Mouse (Mus musculus) MEL (cell line): ENCODE measurements around the gene Gm11172.

Experiments used
- CHD1 ChIP-seq: IDR thresholded peaks from 2 replicates; pipeline ENCODE4 v1.6.1; 2012; ENCODE audit warnings: low read depth, mild to moderate bottlenecking, inconsistent platforms, low read length, improper control_type of control experiment
- CHD2 ChIP-seq: IDR thresholded peaks from 2 replicates; pipeline ENCODE4 v1.6.1; 2011; ENCODE audit warnings: low read length, improper control_type of control experiment
- CTCF ChIP-seq, 3 experiments: IDR thresholded peaks in 2 of 3; conservative IDR thresholded peaks in 1 of 3; 2 replicates each; pipeline ENCODE4 v1.5.1; 2011 to 2012; ENCODE audit warnings: low read length in 3 of 3, low read depth in 2 of 3, mild to moderate bottlenecking in 2 of 3, improper control_type of control experiment in 1 of 3, inconsistent platforms in 1 of 3, mixed read lengths in 1 of 3, moderate library complexity in 1 of 3; ENCODE audit not compliant: control insufficient read depth in 1 of 3, insufficient read depth in 1 of 3, poor library complexity in 1 of 3, severe bottlenecking in 1 of 3
- EP300 ChIP-seq, 2 experiments: IDR thresholded peaks; 2 replicates each; pipeline ENCODE4 v1.6.1; 2011; ENCODE audit warnings: improper control_type of control experiment in 2 of 2, low read length in 2 of 2, low read depth in 1 of 2, mild to moderate bottlenecking in 1 of 2
- GATA1 ChIP-seq: IDR thresholded peaks from 2 replicates; pipeline ENCODE4 v1.6.1; 2011; ENCODE audit warnings: low read depth, low read length, improper control_type of control experiment
- JUND ChIP-seq: IDR thresholded peaks from 2 replicates; pipeline ENCODE4 v1.6.1; 2011; ENCODE audit warnings: low read depth, mild to moderate bottlenecking, improper control_type of control experiment, low read length
- MAZ ChIP-seq: IDR thresholded peaks from 2 replicates; pipeline ENCODE4 v1.6.1; 2012; ENCODE audit warnings: low read depth, mild to moderate bottlenecking, inconsistent platforms, low read length, improper control_type of control experiment
- MXI1 ChIP-seq: IDR thresholded peaks from 2 replicates; pipeline ENCODE4 v1.6.1; 2011; ENCODE audit warnings: mild to moderate bottlenecking, low read depth, low read length, improper control_type of control experiment
- NRF1 ChIP-seq: IDR thresholded peaks from 2 replicates; pipeline ENCODE4 v1.6.1; 2014; ENCODE audit warnings: low read depth, mild to moderate bottlenecking, inconsistent platforms, low read length, improper control_type of control experiment, moderate library complexity; ENCODE audit not compliant: poor library complexity, insufficient read depth, severe bottlenecking
- POLR2A ChIP-seq, 2 experiments: IDR thresholded peaks; 2 replicates each; pipeline ENCODE4 v1.6.1; 2011 to 2012; ENCODE audit warnings: low read length in 2 of 2, mild to moderate bottlenecking in 2 of 2, control low read depth in 1 of 2, improper control_type of control experiment in 1 of 2, low read depth in 1 of 2, moderate library complexity in 1 of 2; ENCODE audit not compliant: control insufficient read depth in 1 of 2, insufficient read depth in 1 of 2, poor library complexity in 1 of 2
- TCF12 ChIP-seq: IDR thresholded peaks from 2 replicates; pipeline ENCODE4 v1.6.1; 2014; ENCODE audit warnings: low read depth, mild to moderate bottlenecking, inconsistent platforms, low read length, improper control_type of control experiment, moderate library complexity
- USF2 ChIP-seq, 2 experiments: IDR thresholded peaks; 2 replicates each; pipeline ENCODE4 v1.6.1; 2011 to 2012; ENCODE audit warnings: improper control_type of control experiment in 2 of 2, low read length in 2 of 2, borderline replicate concordance in 1 of 2, inconsistent platforms in 1 of 2, low read depth in 1 of 2, mild to moderate bottlenecking in 1 of 2; ENCODE audit not compliant: insufficient read depth in 1 of 2
- ZMIZ1 ChIP-seq: IDR thresholded peaks from 2 replicates; pipeline ENCODE4 v1.6.1; 2012; ENCODE audit warnings: low read depth, mild to moderate bottlenecking, inconsistent platforms, low read length, improper control_type of control experiment, moderate library complexity
- ZNF384 ChIP-seq: IDR thresholded peaks from 2 replicates; pipeline ENCODE4 v1.6.1; 2012; ENCODE audit warnings: low read depth, mild to moderate bottlenecking, inconsistent platforms, low read length, improper control_type of control experiment

GRCm38 (mm10) chr16:10769661-10770060, 43.1 kb upstream of the Gm11172 start:
- TF ChIP-seq CTCF (IDR thresholded peaks at IDR 0.05 in 2 of 3, conservative IDR thresholded peaks at IDR 0.05 in 1 of 3; ENCODE audit: control insufficient read depth in 1 of 3, insufficient read depth in 1 of 3, low read depth in 2 of 3, low read length in 3 of 3, poor library complexity in 1 of 3, severe bottlenecking in 1 of 3) (no peak), NRF1 (no peak), POLR2A (IDR thresholded peaks at IDR 0.05; ENCODE audit: control insufficient read depth in 1 of 2, insufficient read depth in 1 of 2, low read depth in 1 of 2, low read length in 2 of 2, poor library complexity in 1 of 2) (no peak), CHD1 (no peak), EP300 (IDR thresholded peaks at IDR 0.05; ENCODE audit: low read depth in 1 of 2, low read length in 2 of 2) (no peak), MXI1 (no peak), ZNF384 (no peak), ZMIZ1 (no peak), MAZ (no peak), GATA1 (no peak), JUND (no peak), USF2 (IDR thresholded peaks at IDR 0.05; ENCODE audit: borderline replicate concordance in 1 of 2, insufficient read depth in 1 of 2, low read depth in 1 of 2, low read length in 2 of 2) (no peak), TCF12 (no peak), CHD2 (no peak)
